Mouse (Mus musculus): ENCODE results near the gene Cfd.

Gene Cfd

GRCm38 (mm10) chr10:79933145-79933679 lies 42.6 kb downstream of the Cfd start:
- no peak for DNase-seq (ENCODE audit: low spot score)

- no peak for DNase-seq (ENCODE audit: low spot score)
Measured at GRCm38 (mm10) chr10:79933861-79934260, 43.2 kb downstream of the Cfd start.

DNA sequence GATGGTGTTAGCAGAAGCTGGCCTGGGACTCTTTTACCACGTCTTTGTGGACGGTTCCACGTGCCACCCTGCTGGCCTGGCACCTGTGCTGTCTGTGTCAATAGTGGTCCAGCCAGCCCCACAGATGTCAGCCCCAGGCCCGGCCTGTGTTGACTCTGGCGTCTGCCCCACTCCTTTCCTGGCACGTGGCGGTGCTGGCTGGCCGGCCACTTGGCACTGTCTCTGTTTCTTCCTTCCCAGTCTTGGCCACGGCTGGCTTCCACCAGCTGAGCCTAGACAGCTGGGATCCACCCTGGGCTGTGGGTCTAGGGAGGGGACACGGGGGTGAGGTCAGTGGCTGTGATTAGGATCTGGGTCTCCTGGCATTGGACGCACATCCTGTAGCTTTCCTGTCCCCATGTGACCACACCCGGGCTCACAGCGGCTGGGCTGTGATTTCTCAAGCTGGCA lies 43.6 kb downstream of the Cfd start:
- DNase-seq (ENCODE audit: low spot score) = peak; percentile 71

- no peak for DNase-seq (ENCODE audit: low spot score)
Measured at GRCm38 (mm10) chr10:79934794-79935569, 44.3 kb downstream of the Cfd start.

DNA sequence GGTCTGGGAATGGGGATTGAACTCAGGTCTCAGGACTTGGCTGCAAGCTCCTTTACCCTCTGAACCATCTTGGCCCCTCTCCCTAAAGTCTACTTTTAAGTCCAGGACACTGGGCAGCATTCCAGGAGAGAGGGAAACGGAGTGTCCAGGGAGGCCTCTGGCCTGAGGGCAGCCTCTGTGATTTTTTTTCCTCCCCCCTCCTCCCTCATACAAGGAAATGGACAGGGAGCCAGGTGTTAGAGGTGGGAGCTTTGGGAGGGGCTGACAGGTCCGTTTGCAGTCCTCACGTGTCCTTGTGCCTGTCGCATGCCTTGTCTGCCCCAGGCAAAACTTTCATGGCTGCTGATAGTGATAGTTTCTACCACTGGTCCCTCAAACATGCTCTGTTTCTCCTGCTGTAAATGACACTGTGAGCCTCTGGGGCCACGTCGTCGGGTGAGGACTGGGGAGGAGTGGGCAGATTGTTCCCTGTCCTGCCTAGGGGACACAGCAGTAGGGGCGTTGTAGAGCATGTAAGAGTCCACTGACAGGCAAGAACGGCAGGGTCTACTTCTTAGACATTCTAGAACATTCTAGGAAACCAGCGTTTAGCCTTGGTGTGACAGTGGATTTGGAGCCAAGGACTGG lies 45.7 kb downstream of the Cfd start:
- no peak for DNase-seq (ENCODE audit: low spot score)

DNA sequence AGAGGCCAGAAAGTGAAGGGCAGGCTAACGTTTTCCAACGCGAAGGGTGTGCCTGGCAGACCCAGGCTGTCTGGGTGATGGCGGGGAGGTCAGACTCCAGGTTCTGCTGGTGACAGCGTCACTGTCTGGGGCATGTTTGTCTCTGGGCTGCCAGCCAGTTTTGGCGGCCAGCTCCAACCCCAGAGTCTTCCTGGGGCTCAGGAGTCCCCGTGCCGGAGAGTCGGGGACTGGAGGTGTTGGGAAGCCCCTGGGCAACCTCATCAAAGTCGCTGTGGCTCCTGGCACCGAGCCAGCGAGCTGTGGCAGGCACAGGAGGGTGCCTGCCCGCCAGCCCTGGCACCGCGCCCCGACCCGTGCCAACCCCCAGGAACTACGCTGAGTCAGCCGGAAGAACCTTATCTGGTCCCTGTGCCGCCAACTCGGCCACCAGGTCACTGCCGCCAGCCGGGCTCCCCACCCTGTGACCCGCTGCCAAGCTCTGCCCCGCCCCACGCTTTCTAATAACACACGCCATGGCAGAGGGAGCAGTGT lies 46.3 kb downstream of the Cfd start:
- DNase-seq (ENCODE audit: low spot score) = peak; percentile 73

- DNase-seq (ENCODE audit: low spot score) = no peak
Measured at GRCm38 (mm10) chr10:79937775-79938526, 47.3 kb downstream of the Cfd start.

DNA sequence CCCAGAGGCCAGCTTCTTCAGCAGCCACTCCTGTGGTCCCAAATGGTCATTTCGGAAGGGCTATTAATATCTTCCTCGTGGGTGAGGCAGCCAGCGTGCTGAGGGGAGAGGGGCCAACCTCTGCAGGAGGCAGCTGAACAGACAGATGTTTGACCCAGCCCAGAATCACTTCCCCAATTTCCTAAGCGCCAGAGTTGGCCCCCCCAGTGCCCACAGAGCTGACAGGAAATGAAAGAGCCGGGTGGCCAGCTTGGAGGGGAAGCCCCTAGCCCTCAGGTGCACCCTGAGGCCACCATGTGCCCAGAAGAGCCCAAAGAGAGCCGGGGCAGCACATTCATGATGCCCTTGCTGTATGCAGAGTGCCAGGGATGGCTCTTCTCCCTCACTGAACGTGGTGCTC lies 50.1 kb downstream of the Cfd start:
- no peak for DNase-seq (ENCODE audit: low spot score)

All from ovary, adult 18-20 months (tissue).